In genomic region chr2:37529397-37529796, GRCm38 (mm10) we compare ENCODE assay signal across 14 mouse cellular contexts.
"Had no signal": no experiment of that assay in that cellular context is flagged by ENCODE, and none has a peak within 500 bp of the region (broad histone marks: within the 10 kb centered on the region; RNA-seq: fewer than 3 reads in every experiment).

No protein-coding gene starts in this region.

- H3K27ac ChIP-seq: left cerebral cortex, adult 2 months; limb, embryonic 10.5 days; lung, embryonic 15.5 days; midbrain, embryonic 10.5 days; neural tube, embryonic 15.5 days had no signal

- H3K27me3 ChIP-seq: lung, embryonic 15.5 days; neural tube, embryonic 15.5 days had no signal

- H3K4me3 ChIP-seq: left cerebral cortex, adult 2 months; limb, embryonic 10.5 days; lung, embryonic 15.5 days; midbrain, embryonic 10.5 days; myocyte; neural tube, embryonic 15.5 days had no signal

- H3K9me3 ChIP-seq: limb, embryonic 10.5 days; lung, embryonic 15.5 days; midbrain, embryonic 10.5 days; neural tube, embryonic 15.5 days had no signal

- H3K9ac ChIP-seq: lung, embryonic 15.5 days; neural tube, embryonic 15.5 days had no signal

- H3K4me2 ChIP-seq: lung, embryonic 15.5 days; neural tube, embryonic 15.5 days had no signal

- H3K4me1 ChIP-seq: limb, embryonic 10.5 days; midbrain, embryonic 10.5 days; neural tube, embryonic 15.5 days had no signal

- DNase-seq: kidney, postnatal 10 days; kidney, postnatal 4 days; lung, postnatal 14 days; midbrain, embryonic 14.5 days; right cerebral cortex, adult 18-20 months; right cerebral cortex, postnatal 25 days; thymus, adult 18-20 months; thymus, postnatal 14 days had no signal
